Mouse (Mus musculus) midbrain, embryonic 16.5 days (tissue): ENCODE measurements around the gene Dapk2. TPM values are rescaled to one million over a fixed set of nuclear protein-coding genes. Genes with fewer than 3 reads are reported as not detected.

Experiments used
- ATAC-seq: fragments of 200-750 bp; cut with Nextera tagmentation; 2 replicates; pipeline ENCODE4 v1.8.0; 2017; ENCODE audit warnings: moderate TSS enrichment
- H3K27ac ChIP-seq: fragments of 300-500 bp; sonication (generic); 2 replicates; pipeline ENCODE4 v1.5.1; 2014; ENCODE audit warnings: mild to moderate bottlenecking, low read length, mixed read lengths
- H3K27me3 ChIP-seq: fragments of 300-500 bp; sonication (generic); 2 replicates; pipeline ENCODE4 v1.6.1; 2014; ENCODE audit warnings: low read depth, low read length, mixed read lengths; ENCODE audit not compliant: control insufficient read depth, insufficient read depth
- H3K36me3 ChIP-seq: fragments of 300-500 bp; sonication (generic); 2 replicates; pipeline ENCODE4 v1.6.1; 2014; ENCODE audit warnings: mild to moderate bottlenecking, low read length, moderate library complexity, mixed read lengths; ENCODE audit not compliant: control insufficient read depth, insufficient read depth
- H3K4me1 ChIP-seq: fragments of 300-500 bp; sonication (generic); 2 replicates; pipeline ENCODE4 v1.6.1; 2014; ENCODE audit warnings: mild to moderate bottlenecking, low read length, mixed read lengths; ENCODE audit not compliant: control insufficient read depth, insufficient read depth
- H3K4me2 ChIP-seq: fragments of 300-500 bp; sonication (generic); 2 replicates; pipeline ENCODE4 v1.6.1; 2014; ENCODE audit warnings: mild to moderate bottlenecking, low read length, mixed read lengths
- H3K4me3 ChIP-seq: fragments of 300-500 bp; sonication (generic); 2 replicates; pipeline ENCODE4 v1.5.1; 2014; ENCODE audit warnings: low read depth, mild to moderate bottlenecking, low read length, moderate library complexity, mixed read lengths
- H3K9ac ChIP-seq: fragments of 300-500 bp; sonication (generic); 2 replicates; pipeline ENCODE4 v1.6.1; 2014; ENCODE audit warnings: low read depth, low read length, mixed read lengths
- H3K9me3 ChIP-seq: fragments of 300-500 bp; sonication (generic); replicated peaks from 2 replicates; pipeline ENCODE4 v1.6.1; 2014; ENCODE audit warnings: mild to moderate bottlenecking, low read length, mixed read lengths; ENCODE audit not compliant: control insufficient read depth, poor library complexity, severe bottlenecking
- WGBS: fragments of 180-500 bp; shearing (Covaris S2); extraction: QIAGEN DNeasy Blood & Tissue Kit; methylation state at CpG from one replicate; pipeline ENCODE4 v1.1.7; 2014; 5-methylcytosine and 5-hydroxymethylcytosine counted together
- polyA plus RNA-seq: library from polyadenylated mRNA; unstranded; fragments of >200 nt; fragmentation: Nextera tagmentation; extraction: Ambion mirVana; gene quantifications from 2 replicates; pipeline ENCODE4 v1.2.1, GENCODE M21; 2015

The Dapk2 gene
- polyA plus RNA-seq, 1 experiment from 2014 or later: 0.90 TPM

- no peak for ATAC-seq
- H3K4me2 ChIP-seq: no peak overlapping the region
- 71% methylated on average over 5 of the region's 5 CpGs for WGBS
Measured at GRCm38 (mm10) chr9:66225737-66226485, 67.9 kb downstream of the Dapk2 start.

GRCm38 (mm10) chr9:66228456-66229151 lies 70.6 kb downstream of the Dapk2 start:
- WGBS: 61% methylated on average over 2 of the region's 2 CpGs
- no peak overlapping the region for H3K27ac ChIP-seq
- H3K36me3 ChIP-seq: no peaks in the 10 kb centered on the region
- no peaks in the 10 kb centered on the region for H3K9me3 ChIP-seq
- no peak overlapping the region for H3K9ac ChIP-seq
- H3K27me3 ChIP-seq: no peaks in the 10 kb centered on the region
- H3K4me3 ChIP-seq: no peak overlapping the region
- ATAC-seq: no peak
- no peaks in the 10 kb centered on the region for H3K4me1 ChIP-seq
- H3K4me2 ChIP-seq: no peak overlapping the region

More at GRCm38 (mm10) chr9:66225737-66226485, 67.9 kb downstream of the Dapk2 start:
- no peak overlapping the region for H3K4me3 ChIP-seq
- no peaks in the 10 kb centered on the region for H3K9me3 ChIP-seq
- H3K27me3 ChIP-seq: no peaks in the 10 kb centered on the region
- H3K27ac ChIP-seq: no peak overlapping the region
- H3K36me3 ChIP-seq: no peaks in the 10 kb centered on the region
- no peak overlapping the region for H3K9ac ChIP-seq
- H3K4me1 ChIP-seq: no peaks in the 10 kb centered on the region

DNA sequence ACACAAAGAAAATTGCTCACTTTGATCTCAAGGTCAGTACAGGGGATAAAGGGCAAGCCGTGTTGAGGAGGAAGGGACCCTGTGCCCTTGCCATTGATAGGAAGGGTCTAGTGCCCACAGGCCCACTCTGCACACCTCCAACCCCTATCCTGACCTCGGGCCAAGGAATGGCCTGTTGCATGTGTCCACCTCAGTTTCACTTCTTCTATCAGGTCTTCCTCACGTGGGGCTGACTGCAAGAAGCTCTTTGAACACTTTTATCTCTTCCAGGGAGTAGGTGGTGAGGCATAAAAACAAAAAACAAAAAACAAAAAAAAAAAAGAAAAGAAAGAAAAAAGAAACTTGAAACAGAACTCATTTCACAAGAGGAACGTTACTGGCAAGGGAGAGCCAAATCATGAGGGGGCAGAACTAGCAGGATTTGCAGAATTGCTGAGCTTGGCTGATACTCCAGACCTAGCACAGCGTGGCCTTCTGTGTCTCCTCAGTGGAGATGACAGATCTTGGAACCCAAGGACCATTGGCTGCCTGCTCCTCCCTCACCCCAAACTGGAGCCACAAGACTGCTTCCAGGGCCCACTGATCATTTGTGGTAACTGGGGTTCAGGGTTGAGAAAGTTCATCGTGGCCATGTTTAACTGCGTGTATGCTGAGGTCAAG lies 73.9 kb downstream of the Dapk2 start:
- ATAC-seq: no peak
- H3K4me3 ChIP-seq: no peak overlapping the region
- no peaks in the 10 kb centered on the region for H3K9me3 ChIP-seq
- no peak overlapping the region for H3K9ac ChIP-seq
- H3K36me3 ChIP-seq: no peaks in the 10 kb centered on the region
- 80% methylated on average over 7 of the region's 7 CpGs for WGBS
- no peaks in the 10 kb centered on the region for H3K4me1 ChIP-seq
- no peak overlapping the region for H3K4me2 ChIP-seq
- H3K27ac ChIP-seq: no peak overlapping the region
- no peaks in the 10 kb centered on the region for H3K27me3 ChIP-seq

DNA sequence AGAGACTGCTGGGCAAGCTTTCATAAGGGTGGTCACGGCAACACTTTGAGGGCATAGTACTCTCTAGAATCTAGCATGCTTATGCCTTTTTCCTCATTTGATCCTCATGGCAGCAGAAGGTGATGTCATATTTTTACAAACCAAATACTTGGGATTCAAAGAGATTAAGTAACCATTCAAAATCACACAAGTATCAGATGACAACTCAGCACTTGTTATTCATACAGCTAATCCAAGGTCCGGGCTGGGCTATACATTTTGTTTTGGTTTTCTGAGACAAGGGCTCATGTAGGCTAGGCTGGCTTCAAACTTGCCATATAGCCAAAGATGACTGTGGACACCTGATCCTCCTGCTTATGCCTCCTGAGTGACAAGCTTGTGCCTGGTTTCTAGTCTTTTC lies 78.6 kb downstream of the Dapk2 start:
- Histone ChIP-seq H3K27ac (no peak overlapping the region), H3K36me3 (no peaks in the 10 kb centered on the region), H3K9me3 (no peaks in the 10 kb centered on the region), H3K27me3 (no peaks in the 10 kb centered on the region), H3K4me2 (no peak overlapping the region), H3K4me1 (no peaks in the 10 kb centered on the region), H3K4me3 (no peak overlapping the region), H3K9ac (no peak overlapping the region)
- WGBS: 73% methylated on average over 2 of the region's 2 CpGs
- ATAC-seq: no peak

DNA sequence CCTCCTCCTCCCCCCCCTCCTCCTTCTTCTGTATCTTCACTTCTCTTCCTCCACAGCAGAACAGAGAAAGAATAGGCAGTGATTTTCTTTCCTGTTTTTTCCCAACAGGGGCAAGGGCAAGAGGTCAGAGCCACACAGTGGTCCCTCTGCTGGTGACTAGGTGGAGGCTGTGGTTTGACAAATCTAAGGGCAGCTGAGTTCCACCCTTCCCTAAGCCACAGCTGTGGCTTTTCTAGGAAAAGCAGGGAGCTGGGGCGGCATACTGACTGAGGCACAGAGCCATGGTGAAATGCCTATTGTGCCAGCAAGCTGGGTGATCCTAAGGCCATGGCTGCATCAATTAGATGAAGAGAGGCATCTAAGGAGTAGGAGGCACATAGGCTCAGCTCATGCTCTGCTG lies 79.7 kb downstream of the Dapk2 start:
- Histone ChIP-seq H3K4me2 (no peak overlapping the region), H3K4me3 (no peak overlapping the region), H3K27ac (no peak overlapping the region), H3K9ac (no peak overlapping the region), H3K4me1 (no peaks in the 10 kb centered on the region), H3K9me3 (no peaks in the 10 kb centered on the region), H3K27me3 (no peaks in the 10 kb centered on the region), H3K36me3 (no peaks in the 10 kb centered on the region)
- no peak for ATAC-seq
- WGBS: 70% methylated on average over 1 of the region's 1 CpGs

- H3K4me3 ChIP-seq: no peak overlapping the region
- 88% methylated on average over 7 of the region's 7 CpGs for WGBS
- no peak for ATAC-seq
- no peak overlapping the region for H3K9ac ChIP-seq
- H3K4me1 ChIP-seq: no peaks in the 10 kb centered on the region
- H3K27me3 ChIP-seq: no peaks in the 10 kb centered on the region
- H3K27ac ChIP-seq: no peak overlapping the region
- H3K9me3 ChIP-seq: no peaks in the 10 kb centered on the region
- no peaks in the 10 kb centered on the region for H3K36me3 ChIP-seq
- no peak overlapping the region for H3K4me2 ChIP-seq
Measured at GRCm38 (mm10) chr9:66239173-66239572, 81.2 kb downstream of the Dapk2 start.

DNA sequence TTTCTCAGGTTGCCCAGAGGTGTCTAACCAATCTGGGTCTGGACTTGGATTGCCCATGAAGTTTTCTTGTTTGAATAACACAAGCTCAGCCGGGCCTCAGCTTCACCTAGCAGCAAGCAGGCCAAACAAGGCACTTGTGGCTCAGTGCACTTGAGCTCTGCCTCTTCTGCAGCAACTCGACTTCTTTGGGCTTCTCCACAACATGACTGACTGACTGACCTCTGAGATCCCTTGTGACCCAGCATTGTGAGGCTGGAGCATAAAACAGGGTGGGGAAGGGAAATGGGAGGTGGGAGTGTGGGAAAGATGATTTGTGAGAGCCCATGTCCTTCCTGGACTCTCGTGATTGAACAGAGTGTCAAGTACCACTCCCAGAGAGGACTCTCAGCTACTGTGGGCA lies 81.7 kb downstream of the Dapk2 start:
- Histone ChIP-seq H3K9me3 (no peaks in the 10 kb centered on the region), H3K36me3 (no peaks in the 10 kb centered on the region), H3K4me3 (no peak overlapping the region), H3K27me3 (no peaks in the 10 kb centered on the region), H3K4me2 (no peak overlapping the region), H3K4me1 (no peaks in the 10 kb centered on the region), H3K27ac (no peak overlapping the region), H3K9ac (no peak overlapping the region)
- ATAC-seq: no peak
- 83% methylated on average over 3 of the region's 3 CpGs for whole genome bisulfite sequencing

- H3K4me2 ChIP-seq: no peak overlapping the region
- H3K4me1 ChIP-seq: no peaks in the 10 kb centered on the region
- H3K4me3 ChIP-seq: no peak overlapping the region
- no peaks in the 10 kb centered on the region for H3K36me3 ChIP-seq
- ATAC-seq: no peak
- WGBS: 68% methylated on average over 4 of the region's 4 CpGs
- H3K9ac ChIP-seq: no peak overlapping the region
- H3K27ac ChIP-seq: no peak overlapping the region
- H3K9me3 ChIP-seq: no peaks in the 10 kb centered on the region
- H3K27me3 ChIP-seq: no peaks in the 10 kb centered on the region
Measured at GRCm38 (mm10) chr9:66240493-66240892, 82.5 kb downstream of the Dapk2 start.

- no peak for ATAC-seq
- Histone ChIP-seq H3K9me3 (no peaks in the 10 kb centered on the region), H3K36me3 (no peaks in the 10 kb centered on the region), H3K4me3 (no peak overlapping the region), H3K9ac (no peak overlapping the region), H3K4me1 (no peaks in the 10 kb centered on the region), H3K27me3 (no peaks in the 10 kb centered on the region), H3K4me2 (no peak overlapping the region), H3K27ac (no peak overlapping the region)
- 56% methylated on average over 3 of the region's 3 CpGs for WGBS
Measured at GRCm38 (mm10) chr9:66240991-66241390, 83.0 kb downstream of the Dapk2 start.
